Mouse (Mus musculus) lung, adult 2 months (tissue): ENCODE data around the gene Ly6g6e.

ENCODE experiments used
- CTCF ChIP-seq: fragments of 200-500 bp; IDR thresholded peaks from 2 replicates; pipeline ENCODE4 v1.5.1; 2011; ENCODE audit warnings: mild to moderate bottlenecking, low read length, control low read depth; ENCODE audit not compliant: insufficient read depth
- POLR2A ChIP-seq: fragments of 200-500 bp; IDR thresholded peaks from 2 replicates; pipeline ENCODE4 v1.6.1; 2011; ENCODE audit warnings: low read depth, mild to moderate bottlenecking, control low read depth, low read length, borderline replicate concordance; ENCODE audit errors: extremely low read depth

GRCm38 (mm10) chr17:35039121-35039873, 37.4 kb upstream of the Ly6g6e start:
- TF ChIP-seq CTCF = no peak
- TF ChIP-seq POLR2A = no peak
